Mouse (Mus musculus): ENCODE data around the gene Ntn5.

DNA sequence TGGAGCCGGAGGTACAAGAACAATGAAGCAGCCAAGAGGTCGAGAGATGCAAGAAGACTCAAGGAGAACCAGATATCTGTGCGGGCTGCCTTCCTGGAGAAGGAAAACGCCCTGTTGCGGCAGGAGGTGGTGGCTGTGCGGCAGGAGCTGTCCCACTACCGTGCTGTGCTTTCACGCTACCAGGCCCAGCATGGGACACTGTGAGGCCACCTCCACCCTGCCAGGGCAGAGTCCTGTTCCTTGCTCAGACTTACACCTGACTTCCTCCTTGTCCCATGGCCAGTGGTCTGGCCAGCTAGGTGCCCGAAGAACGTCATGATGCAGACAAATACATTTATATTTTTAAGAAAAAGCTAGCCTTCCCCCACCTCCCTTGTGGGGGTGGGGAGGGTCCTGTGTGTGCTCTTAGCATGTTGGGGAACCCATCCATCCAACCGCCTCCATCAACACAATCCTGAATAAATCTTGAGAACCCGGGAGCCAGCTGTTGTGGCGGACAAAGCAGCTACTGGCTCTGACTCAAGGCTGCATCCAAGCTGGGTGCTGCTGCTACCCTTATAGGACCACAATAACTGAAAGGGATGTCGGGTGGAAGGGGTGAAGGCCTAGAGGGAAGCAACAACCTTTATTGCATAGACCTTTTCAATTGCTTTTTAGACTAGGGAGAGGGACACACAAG, 26.0 kb downstream of the Ntn5 start:
- TF ChIP-seq POLR2A (IDR thresholded peaks at IDR 0.05; ENCODE audit: insufficient read depth, low read depth, low read length) (no peak; the same call in 1 of the 2 replicates), CTCF (IDR thresholded peaks at IDR 0.05) (no peak), EP300 (IDR thresholded peaks at IDR 0.05; ENCODE audit: insufficient read depth, low read depth, low read length) (no peak)
